Mouse (Mus musculus) c-Kit-negative CD71-positive TER-119-positive erythroid progenitor cells, embryonic 14.5 days (primary cell): ENCODE results near the gene Zrsr1.

ENCODE experiments used
- DNase-seq: peaks from one replicate; pipeline ENCODE4 v3.0.0-alpha.2; 2013; ENCODE audit warnings: low read depth, low spot score

Gene Zrsr1

GRCm38 (mm10) chr11:22972746-22973526 is 1.1 kb downstream of the Zrsr1 start:
- DNase-seq = peak; percentile 83

GRCm38 (mm10) chr11:22973599-22973998 is 1.8 kb downstream of the Zrsr1 start:
- no peak for DNase-seq

GRCm38 (mm10) chr11:22978215-22978614 is 6.4 kb downstream of the Zrsr1 start:
- DNase-seq = no peak

DNA sequence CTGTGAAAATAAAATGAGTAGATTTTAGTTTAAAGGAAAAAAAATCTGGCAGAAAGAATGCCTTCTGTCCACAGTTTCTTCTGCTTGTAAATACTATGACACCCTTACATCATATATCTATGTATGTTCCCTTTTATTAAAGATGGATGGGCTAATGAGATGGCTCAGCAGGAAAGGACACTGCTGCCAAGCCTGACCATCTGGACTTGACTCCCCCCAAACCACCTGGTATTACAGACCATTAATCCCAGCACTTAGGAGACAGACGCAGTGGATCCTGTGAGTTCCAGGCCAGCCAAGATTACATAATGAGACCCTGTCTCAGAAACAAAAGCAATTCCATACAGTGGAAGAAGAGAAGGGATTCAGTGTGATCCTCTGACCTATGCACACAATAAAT is 6.9 kb downstream of the Zrsr1 start:
- DNase-seq = no peak

DNA sequence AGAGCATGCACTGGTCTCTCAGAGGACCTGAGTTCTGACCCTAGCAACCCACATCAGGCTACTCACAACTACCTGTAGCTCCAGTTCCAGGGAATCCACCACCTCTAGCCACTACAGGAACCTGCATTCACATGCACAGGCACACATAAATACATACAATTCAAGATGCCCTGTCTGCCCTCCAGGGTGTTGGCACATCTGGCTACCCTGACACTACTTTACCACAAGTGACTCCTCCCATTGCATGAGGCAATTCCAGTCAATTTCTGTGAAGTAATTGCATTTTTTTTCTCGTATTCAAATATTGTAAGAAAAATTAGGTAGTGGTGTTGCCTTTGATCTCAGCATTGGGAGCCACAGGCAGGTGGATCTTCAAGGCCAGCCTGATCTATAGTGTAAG is 7.4 kb downstream of the Zrsr1 start:
- no peak for DNase-seq

DNA sequence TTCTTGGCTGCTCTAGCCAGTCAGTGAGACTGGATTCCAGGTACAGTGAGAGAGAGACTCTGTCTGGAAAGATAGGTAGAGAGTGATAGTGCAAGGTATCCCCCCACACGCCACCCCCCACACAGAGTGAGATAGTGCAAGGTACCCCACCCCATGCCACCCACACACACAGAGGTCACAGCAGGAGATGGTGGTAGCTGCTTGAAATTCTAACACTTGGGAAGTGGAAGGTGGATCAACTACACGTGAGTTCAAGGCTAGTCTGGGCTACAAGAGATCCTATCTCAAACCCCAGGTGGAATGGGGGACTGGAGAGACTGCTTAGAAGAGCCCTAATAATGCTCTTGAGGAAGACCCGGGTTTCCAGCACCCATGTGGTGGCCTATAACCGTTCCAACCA is 9.2 kb downstream of the Zrsr1 start:
- DNase-seq = no peak

GRCm38 (mm10) chr11:22981543-22981950 is 9.7 kb downstream of the Zrsr1 start:
- DNase-seq = no peak

GRCm38 (mm10) chr11:22981984-22982757 is 10.4 kb downstream of the Zrsr1 start, which contains the start of the genes Gm28048 and Commd1:
TSS of gene Gm28048 (minus strand) at chr11:22982090.
TSS of gene Commd1 (minus strand) at chr11:22982382.
- peak; percentile 87 for DNase-seq

GRCm38 (mm10) chr11:22982846-22983245 is 11.0 kb downstream of the Zrsr1 start:
- DNase-seq = no peak

DNA sequence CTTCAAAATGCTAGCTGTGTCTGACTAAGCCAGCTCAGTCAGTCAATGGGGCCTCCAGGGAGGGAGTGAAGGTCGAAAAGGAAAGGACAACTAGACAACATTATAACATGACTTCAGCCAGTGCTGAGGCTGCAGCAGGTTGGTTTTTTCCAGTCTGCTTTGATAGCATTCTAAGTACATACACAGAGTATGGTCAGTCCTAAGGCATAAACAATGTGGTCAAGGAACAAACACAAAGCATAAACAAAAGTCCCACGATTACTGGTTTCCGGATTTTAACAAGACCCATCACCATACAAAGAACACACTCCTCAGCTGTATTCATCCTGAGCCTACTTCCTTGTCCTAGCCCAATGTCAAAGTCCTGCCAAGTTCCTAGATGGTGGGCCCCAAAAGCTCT is 13.7 kb downstream of the Zrsr1 start:
- DNase-seq = no peak

DNA sequence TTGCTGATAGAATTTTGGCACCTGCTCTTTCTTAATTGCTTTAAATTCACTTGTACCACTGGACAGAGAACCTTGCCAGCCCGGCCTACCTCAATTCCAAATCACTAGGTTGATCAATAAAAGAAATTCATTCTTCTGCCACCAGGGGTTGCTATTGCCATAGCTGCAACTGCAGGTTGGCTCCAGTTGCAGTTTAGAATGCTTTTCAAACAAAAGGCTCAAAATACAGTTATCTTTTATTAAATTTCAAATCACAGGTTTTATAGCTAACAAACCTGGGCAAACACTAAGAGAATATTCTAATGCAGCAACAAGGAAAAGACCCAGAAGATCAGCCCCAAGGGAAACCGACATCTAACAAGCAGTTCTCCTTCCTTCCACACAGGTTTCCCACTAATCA is 15.6 kb downstream of the Zrsr1 start:
- peak; percentile 53 for DNase-seq

DNA sequence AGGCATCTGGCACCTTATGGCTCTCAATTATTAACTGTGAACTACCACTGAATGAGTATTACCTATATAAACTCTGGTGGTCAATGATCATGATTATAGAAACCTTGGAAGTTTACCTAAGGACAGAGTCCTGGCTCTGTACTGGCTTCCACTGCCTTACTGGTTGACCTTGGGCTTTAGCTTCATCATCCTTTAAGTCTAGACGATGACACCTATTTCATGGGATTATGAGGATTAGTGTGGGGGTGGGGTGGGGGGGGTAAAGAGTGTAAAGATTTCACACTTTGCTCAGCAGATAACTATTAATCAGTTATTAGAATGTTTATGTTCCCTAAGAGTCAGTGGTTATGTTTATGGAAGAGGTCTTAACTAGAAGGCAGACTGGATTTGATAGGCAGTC is 18.0 kb downstream of the Zrsr1 start:
- no peak for DNase-seq

DNA sequence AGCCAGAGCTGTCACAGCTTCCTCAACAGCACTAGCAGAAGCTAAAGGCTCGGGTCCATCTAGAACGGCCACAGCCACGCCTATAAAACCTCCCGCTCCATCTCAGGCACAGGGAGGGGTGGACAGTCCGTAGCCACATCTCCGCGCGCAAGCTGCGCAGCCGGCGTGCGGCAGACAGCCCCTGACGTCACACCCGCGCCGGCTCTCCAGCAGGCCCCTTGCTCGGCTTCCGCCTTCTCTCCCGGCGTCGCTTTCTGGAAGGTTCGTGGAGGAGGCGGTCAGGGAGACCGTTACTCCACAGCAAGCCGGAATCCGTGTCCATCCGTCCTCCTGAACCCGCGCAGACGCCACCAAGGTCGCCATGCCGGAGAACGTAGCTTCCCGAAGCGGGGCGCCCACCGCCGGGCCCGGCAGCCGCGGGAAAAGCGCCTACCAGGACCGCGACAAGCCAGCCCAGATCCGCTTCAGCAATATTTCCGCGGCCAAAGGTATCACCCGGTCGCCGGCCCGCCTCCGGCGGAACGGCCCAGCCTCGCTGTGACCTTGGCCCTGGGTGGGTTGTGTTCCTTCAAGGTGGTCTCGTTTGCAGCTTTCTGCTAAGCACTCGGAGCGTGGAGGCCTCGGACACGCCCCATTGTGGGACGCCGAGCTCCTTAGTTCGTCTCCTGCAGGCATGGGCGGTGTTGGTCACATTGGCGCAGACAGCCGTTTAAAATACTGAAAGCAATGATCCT is 18.8 kb downstream of the Zrsr1 start, which contains the start of gene Cct4:
Cct4 (plus strand) TSS at position 127 of the 734 bp plus-strand sequence.
- DNase-seq = peak; percentile 78

DNA sequence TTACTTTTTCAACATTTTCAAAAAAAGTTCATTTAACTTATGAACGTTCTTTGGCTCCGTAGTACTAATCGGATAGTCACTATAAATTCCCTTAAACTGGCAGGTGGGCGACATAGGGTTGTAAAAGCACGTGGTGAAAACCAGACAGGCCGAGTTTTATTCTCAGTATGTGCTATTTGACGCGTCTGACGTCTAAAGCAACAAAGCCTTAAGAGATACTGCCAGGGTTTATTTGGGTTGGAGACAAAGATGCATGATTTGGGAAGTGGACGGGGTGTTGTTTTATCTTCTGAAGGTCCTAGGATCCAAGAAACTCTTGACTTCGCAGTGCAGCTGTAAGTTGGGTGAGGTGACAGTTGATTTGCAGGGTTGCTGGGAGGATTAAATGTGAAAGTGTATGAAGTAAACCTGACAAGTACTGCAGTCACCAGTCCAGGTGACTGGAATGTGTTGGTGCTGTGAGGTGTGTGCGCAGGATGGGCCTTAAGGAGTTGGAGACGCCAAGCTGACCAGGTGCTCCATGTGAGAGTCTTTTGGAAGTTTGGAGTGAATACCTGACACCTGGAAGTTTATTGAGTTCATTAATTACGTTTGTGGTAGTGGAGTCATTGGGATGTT is 19.5 kb downstream of the Zrsr1 start:
- no peak for DNase-seq

DNA sequence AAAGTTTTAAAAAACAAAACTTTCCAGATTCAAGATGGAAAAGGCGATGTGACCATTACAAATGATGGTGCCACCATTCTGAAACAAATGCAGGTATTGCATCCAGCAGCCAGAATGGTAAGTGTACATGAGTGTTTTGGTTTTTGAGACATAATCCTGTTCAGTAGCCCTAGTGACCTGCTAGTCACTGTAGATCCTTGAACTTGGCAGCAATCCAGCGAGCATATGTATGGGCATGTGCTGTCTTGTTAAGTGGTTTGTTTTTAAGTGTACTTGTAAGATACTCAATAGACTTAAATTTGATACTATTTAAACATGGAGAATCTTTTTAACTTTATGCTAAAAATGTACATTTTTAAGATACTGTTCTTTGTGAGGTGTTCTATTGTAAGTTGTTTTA is 22.5 kb downstream of the Zrsr1 start:
- no peak for DNase-seq

- no peak for DNase-seq
Observed at GRCm38 (mm10) chr11:22995461-22995860, 23.7 kb downstream of the Zrsr1 start.

DNA sequence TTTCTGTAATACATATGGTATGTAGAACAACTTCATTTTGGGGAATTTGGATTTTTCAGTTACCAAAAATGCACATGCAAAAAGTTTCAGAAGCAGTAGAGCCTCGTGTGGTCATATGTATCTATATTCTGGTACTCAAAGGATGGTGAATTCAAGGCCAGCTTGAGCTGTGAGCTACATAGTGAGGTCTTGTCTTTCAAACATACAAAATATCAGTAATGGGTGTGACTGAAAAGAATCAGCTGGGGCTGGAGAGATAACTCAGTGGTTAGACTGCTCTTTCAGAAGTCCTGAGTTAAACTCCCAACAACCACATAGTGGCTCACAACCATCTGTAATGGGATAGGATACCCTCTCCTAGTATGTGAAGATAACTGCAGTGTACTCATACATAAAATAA is 26.5 kb downstream of the Zrsr1 start:
- no peak for DNase-seq

DNA sequence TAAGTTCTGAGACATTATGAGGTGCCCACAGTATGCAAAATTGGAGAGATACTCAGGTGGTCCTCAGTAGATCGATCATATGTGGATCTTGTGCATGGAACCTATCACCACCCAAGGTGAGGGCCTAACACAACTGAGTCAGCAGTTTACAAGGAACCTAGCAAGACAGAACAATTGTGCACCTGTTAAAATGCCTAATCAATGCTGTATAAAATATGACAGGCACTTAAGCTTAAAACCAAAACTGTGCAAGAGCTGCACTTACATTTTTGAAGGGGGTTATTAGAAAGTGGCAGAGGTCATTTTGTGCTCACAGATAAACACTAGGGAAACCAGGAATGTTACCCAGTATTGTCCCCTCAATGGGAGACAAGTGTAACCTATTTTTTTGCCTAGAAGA is 33.5 kb downstream of the Zrsr1 start:
- DNase-seq = no peak

GRCm38 (mm10) chr11:23007166-23007480 is 35.3 kb downstream of the Zrsr1 start:
- peak; percentile 37 for DNase-seq

- peak; percentile 93 for DNase-seq
Observed at GRCm38 (mm10) chr11:23007481-23008180, 35.8 kb downstream of the Zrsr1 start, which contains the start of gene Fam161a. TSS of gene Fam161a (plus strand) at chr11:23007531.

- DNase-seq = peak; percentile 70
Observed at GRCm38 (mm10) chr11:23008181-23008823, 36.5 kb downstream of the Zrsr1 start.
